Mouse (Mus musculus) testis, adult 2 months (tissue): ENCODE measurements at regions not wholly inside any gene's neighbourhood (a gene's known extent, or its start where the extent isn't known, plus 50 kb on each side); places are given as distances from the start of the nearest gene placed in this dataset.

Experiments
- CTCF ChIP-seq: fragments of 200-500 bp; IDR thresholded peaks from 2 replicates; pipeline ENCODE4 v1.5.1; 2012; ENCODE audit warnings: low read depth, mild to moderate bottlenecking, inconsistent platforms, low read length, moderate library complexity; ENCODE audit not compliant: control insufficient read depth, insufficient read depth, insufficient replicate concordance
- POLR2A ChIP-seq: fragments of 200-500 bp; IDR thresholded peaks from 2 replicates; pipeline ENCODE4 v1.6.1; 2012; ENCODE audit warnings: low read depth, mild to moderate bottlenecking, inconsistent platforms, low read length, moderate library complexity; ENCODE audit not compliant: control insufficient read depth

DNA sequence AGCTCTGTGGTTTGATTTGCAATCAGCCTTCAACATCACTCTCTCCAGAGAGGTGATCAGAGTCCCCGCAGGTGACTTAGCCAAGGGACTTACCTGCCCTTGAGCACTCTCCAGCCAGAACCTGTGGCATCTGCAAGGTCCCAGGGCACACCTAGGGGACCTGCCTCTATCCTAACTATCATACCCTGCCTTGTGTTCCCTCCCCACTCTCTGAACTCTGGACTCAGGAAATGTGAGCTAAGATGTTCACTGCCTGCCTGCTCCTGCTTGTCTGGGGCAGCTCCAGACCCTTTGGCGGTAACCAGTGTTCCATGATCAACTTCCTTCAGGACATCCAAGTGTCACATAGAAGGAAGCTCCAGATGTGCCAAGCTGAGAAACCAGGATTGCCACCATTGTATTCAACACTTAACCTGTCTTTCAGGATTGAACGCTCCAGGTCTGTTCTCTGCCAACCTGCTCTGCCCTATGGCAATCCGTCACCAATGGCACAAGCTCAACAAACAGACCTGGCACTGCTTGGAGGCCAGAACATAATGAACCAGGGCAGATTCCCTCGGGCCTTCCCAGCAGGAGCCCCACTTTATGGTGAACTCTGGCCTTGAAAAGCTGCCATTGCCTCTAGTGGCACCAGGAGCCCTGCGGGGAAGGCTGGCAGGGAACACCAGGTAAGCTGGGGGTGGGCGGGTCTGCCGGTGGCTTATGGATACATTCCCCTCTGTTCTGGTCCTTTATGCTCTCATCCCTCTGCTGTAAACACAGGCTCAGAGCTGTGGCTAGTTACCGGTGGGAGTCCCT is 223.2 kb downstream of the Tle3 start:
- TF ChIP-seq CTCF (no peak), POLR2A (no peak)
